Mouse (Mus musculus): ENCODE measurements around the gene Nf1. TPM values are rescaled to one million over a fixed set of nuclear protein-coding genes. Genes with fewer than 3 reads are reported as not detected.

The Nf1 gene
- polyA plus RNA-seq, 1 experiment from 2014 or later, result 7.9 TPM

GRCm38 (mm10) chr11:79523560-79524309 lies 184.2 kb downstream of the Nf1 start, which contains the start of gene Evi2b:
Gene Evi2b, minus strand, starts transcription at chr11:79523762.
- Histone ChIP-seq H3K36me3 (peaks cover 27% of the 10 kb centered on the region), H3K9me3 (no peaks in the 10 kb centered on the region), H3K4me1 (no peaks in the 10 kb centered on the region), H3K9ac (no peak within 1 kb of the TSS), H3K27ac (no peak within 1 kb of the TSS), H3K27me3 (no peaks in the 10 kb centered on the region), H3K4me3 (no peak within 1 kb of the TSS), H3K4me2 (replicated peaks) (no peak within 1 kb of the TSS)
- whole genome bisulfite sequencing, result 81% methylated on average over 10 of the region's 10 CpGs
- no peak for ATAC-seq (ENCODE audit: low FRiP score, low read depth)

DNA sequence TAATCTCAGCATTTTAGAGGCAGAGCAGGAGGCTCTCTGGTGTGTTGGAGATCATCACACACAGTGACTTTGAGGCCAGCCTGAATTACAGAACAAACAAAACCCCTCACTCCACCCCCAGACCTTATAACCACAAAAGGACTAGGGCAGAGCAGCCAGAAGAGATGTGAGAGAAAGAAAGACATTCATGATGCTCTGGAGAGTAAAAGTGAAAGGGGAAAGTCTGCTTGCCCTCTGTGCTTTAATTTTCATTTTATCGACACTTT lies 184.8 kb downstream of the Nf1 start:
- peaks cover 28% of the 10 kb centered on the region for H3K36me3 ChIP-seq

GRCm38 (mm10) chr11:79526549-79526948 lies 187.1 kb downstream of the Nf1 start:
- Histone ChIP-seq H3K4me1 (no peaks in the 10 kb centered on the region), H3K4me3 (no peak overlapping the region), H3K4me2 (replicated peaks) (no peak overlapping the region), H3K27ac (no peak overlapping the region), H3K9ac (no peak overlapping the region), H3K9me3 (no peaks in the 10 kb centered on the region), H3K27me3 (no peaks in the 10 kb centered on the region), H3K36me3 (peaks cover 35% of the 10 kb centered on the region)
- no peak for ATAC-seq (ENCODE audit: low FRiP score, low read depth)
- WGBS, result 93% methylated on average over 3 of the region's 3 CpGs

More for the DNA sequence above, 184.8 kb downstream of the Nf1 start:
- H3K4me1 ChIP-seq, result no peaks in the 10 kb centered on the region
- ATAC-seq (ENCODE audit: low FRiP score, low read depth), result no peak
- WGBS, result 86% methylated on average over 1 of the region's 1 CpGs
- no peaks in the 10 kb centered on the region for H3K27me3 ChIP-seq
- H3K9ac ChIP-seq, result no peak overlapping the region
- H3K9me3 ChIP-seq, result no peaks in the 10 kb centered on the region
- H3K27ac ChIP-seq, result no peak overlapping the region
- H3K4me2 ChIP-seq (replicated peaks), result no peak overlapping the region
- H3K4me3 ChIP-seq, result no peak overlapping the region

DNA sequence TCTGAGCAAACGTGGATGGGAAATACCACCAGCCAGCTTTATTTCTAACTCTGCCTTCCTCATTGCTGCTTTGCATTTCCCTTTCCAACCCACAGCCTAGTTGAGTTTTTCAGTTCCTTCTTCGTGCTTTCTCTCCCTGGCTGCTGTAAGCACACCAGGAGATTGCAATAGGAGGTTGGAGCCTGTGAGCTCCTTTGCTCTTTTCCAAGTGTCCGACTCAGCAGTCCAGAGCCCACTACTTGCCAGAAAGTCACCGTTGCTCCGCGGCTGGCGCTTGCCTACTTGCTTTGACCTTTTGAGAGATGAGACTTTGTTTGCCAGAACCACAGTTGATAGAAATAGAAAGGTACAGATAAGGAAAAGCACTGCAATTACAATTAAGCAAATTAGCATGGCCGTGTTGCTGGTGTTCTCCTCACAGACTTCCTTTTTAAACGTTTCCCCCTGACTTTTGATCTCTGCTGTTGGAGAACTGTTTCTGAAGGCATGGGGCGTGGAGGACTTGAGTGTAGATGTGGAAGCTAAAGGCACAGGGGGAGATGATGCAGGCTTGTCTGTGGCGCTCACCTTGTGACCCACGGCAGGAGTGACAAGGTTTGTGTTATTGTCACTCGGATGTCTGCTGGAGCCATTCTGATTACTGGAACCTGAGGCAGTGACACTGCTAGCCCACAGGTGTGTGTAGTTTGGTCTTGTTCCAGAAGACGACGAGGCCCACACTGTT lies 187.7 kb downstream of the Nf1 start:
- H3K27me3 ChIP-seq, result no peaks in the 10 kb centered on the region
- peaks cover 39% of the 10 kb centered on the region for H3K36me3 ChIP-seq
- no peak overlapping the region for H3K27ac ChIP-seq
- H3K4me1 ChIP-seq, result no peaks in the 10 kb centered on the region
- no peak overlapping the region for H3K4me2 ChIP-seq (replicated peaks)
- H3K9ac ChIP-seq, result no peak overlapping the region
- 81% methylated on average over 15 of the region's 15 CpGs for WGBS
- H3K4me3 ChIP-seq, result no peak overlapping the region
- no peak for ATAC-seq (ENCODE audit: low FRiP score, low read depth)
- no peaks in the 10 kb centered on the region for H3K9me3 ChIP-seq

DNA sequence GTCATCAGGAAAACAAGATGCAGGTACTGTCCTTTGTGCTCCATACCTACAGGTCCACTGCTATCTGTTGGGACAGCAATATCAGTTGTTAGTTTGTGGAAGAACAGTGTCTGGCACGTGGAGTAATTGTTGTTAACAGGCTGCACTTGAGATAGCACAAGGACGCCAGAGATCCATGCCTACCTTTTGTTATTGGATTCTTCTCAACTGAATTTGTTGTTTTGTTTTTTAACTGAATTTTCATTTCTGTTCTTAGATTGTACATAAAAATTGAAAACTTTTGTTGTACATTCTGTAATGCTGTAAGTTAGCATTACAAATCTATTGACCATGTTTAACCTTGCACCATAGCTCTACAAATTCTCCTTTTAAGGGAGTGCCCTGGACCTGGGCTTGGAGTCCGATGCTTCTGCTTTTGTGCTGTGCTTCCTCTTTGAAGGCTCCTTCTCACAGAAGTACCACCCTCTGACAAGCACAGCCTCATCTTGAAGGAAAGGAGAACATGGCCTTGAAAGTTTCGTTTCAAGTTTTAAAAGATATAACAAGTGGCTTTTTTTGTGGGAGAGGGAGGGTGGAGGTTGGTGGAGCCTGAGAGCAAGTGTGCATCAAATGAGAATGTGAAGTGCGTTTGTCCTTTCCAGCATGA lies 188.4 kb downstream of the Nf1 start:
- Histone ChIP-seq H3K36me3 (peaks cover 43% of the 10 kb centered on the region), H3K27me3 (no peaks in the 10 kb centered on the region), H3K4me2 (replicated peaks) (no peak overlapping the region), H3K4me3 (no peak overlapping the region), H3K27ac (no peak overlapping the region), H3K9ac (no peak overlapping the region), H3K4me1 (no peaks in the 10 kb centered on the region), H3K9me3 (no peaks in the 10 kb centered on the region)
- WGBS, result 93% methylated on average over 5 of the region's 5 CpGs
- no peak for ATAC-seq (ENCODE audit: low FRiP score, low read depth)

DNA sequence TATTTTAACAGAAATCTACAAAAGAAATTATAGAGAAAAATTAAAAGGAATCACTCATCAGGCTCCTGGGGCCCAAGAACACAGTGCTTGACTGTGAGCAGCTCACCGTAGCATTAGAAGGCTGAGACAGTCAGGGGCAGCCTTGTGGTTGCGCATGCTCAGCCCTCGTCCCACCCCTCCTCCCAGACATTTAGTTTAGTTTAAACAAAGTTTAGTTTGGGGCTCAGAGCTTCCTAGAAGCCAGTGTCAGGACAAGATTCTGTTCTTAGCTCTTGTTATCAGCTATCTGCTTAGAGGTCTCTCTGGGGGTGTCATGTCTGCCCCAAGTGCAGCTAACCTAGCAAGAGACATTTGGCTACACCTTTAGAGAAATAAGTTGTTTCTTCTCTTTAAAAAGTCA lies 189.1 kb downstream of the Nf1 start:
- Histone ChIP-seq H3K4me2 (replicated peaks) (no peak overlapping the region), H3K27ac (no peak overlapping the region), H3K4me3 (no peak overlapping the region), H3K36me3 (peaks cover 47% of the 10 kb centered on the region), H3K27me3 (no peaks in the 10 kb centered on the region), H3K4me1 (no peaks in the 10 kb centered on the region), H3K9ac (no peak overlapping the region), H3K9me3 (no peaks in the 10 kb centered on the region)
- 91% methylated on average over 3 of the region's 3 CpGs for WGBS
- ATAC-seq (ENCODE audit: low FRiP score, low read depth), result no peak

DNA sequence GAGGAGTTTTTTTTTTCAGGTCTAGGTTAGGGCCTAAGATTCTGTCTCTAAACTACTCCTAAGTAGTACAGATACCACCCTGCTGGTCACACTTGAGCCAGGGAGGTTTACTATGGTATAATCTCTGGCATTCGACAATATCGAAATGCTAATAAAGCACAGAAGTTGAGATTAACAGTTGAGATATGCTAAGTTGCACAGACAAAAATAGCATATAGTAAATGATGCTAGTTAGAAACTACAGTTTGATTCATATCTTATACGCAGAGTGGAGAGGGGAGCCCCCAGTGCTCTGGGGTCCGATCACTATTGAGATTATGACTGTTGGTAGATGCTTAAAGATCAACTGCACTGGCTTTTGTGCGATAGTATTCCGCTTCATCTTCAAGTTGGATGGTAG lies 189.7 kb downstream of the Nf1 start:
- H3K27me3 ChIP-seq, result no peaks in the 10 kb centered on the region
- H3K27ac ChIP-seq, result no peak overlapping the region
- no peak overlapping the region for H3K4me2 ChIP-seq (replicated peaks)
- peaks cover 4% of the 10 kb centered on the region for H3K4me1 ChIP-seq
- no peak for ATAC-seq (ENCODE audit: low FRiP score, low read depth)
- no peak overlapping the region for H3K4me3 ChIP-seq
- peaks cover 49% of the 10 kb centered on the region for H3K36me3 ChIP-seq
- 96% methylated on average over 6 of the region's 6 CpGs for WGBS
- H3K9ac ChIP-seq, result no peak overlapping the region
- no peaks in the 10 kb centered on the region for H3K9me3 ChIP-seq

GRCm38 (mm10) chr11:79529736-79530135 lies 190.2 kb downstream of the Nf1 start:
- no peak for ATAC-seq (ENCODE audit: low FRiP score, low read depth)
- H3K9ac ChIP-seq, result no peak overlapping the region
- H3K4me2 ChIP-seq (replicated peaks), result no peak overlapping the region
- H3K27ac ChIP-seq, result no peak overlapping the region
- H3K4me1 ChIP-seq, result peaks cover 6% of the 10 kb centered on the region
- no peaks in the 10 kb centered on the region for H3K27me3 ChIP-seq
- H3K4me3 ChIP-seq, result no peak overlapping the region
- H3K36me3 ChIP-seq, result peaks cover 49% of the 10 kb centered on the region
- no peaks in the 10 kb centered on the region for H3K9me3 ChIP-seq
- WGBS, result 96% methylated on average over 2 of the region's 2 CpGs

- no peak within 1 kb of the TSS for H3K4me2 ChIP-seq (replicated peaks)
- WGBS, result 87% methylated on average over 7 of the region's 7 CpGs
- H3K27me3 ChIP-seq, result no peaks in the 10 kb centered on the region
- H3K9ac ChIP-seq, result no peak within 1 kb of the TSS
- no peak for ATAC-seq (ENCODE audit: low FRiP score, low read depth)
- H3K27ac ChIP-seq, result no peak within 1 kb of the TSS
- H3K9me3 ChIP-seq, result no peaks in the 10 kb centered on the region
- H3K36me3 ChIP-seq, result peaks cover 45% of the 10 kb centered on the region
- H3K4me1 ChIP-seq, result peaks cover 6% of the 10 kb centered on the region
- no peak within 1 kb of the TSS for H3K4me3 ChIP-seq
Measured at GRCm38 (mm10) chr11:79530333-79530761, 190.9 kb downstream of the Nf1 start, which contains the start of the genes Evi2 and Evi2a. Gene Evi2, minus strand, starts transcription at chr11:79530589. Gene Evi2a, minus strand, starts transcription at chr11:79530609.

- WGBS, result 86% methylated on average over 11 of the region's 11 CpGs
- Histone ChIP-seq H3K36me3 (peaks cover 48% of the 10 kb centered on the region), H3K4me1 (peaks cover 6% of the 10 kb centered on the region)
Measured at GRCm38 (mm10) chr11:79530774-79531173, 191.3 kb downstream of the Nf1 start.

GRCm38 (mm10) chr11:79531485-79531884 lies 192.0 kb downstream of the Nf1 start:
- Histone ChIP-seq H3K36me3 (peaks cover 54% of the 10 kb centered on the region), H3K9ac (no peak overlapping the region), H3K9me3 (no peaks in the 10 kb centered on the region), H3K4me3 (no peak overlapping the region), H3K4me1 (peaks cover 6% of the 10 kb centered on the region), H3K27ac (no peak overlapping the region), H3K4me2 (replicated peaks) (no peak overlapping the region), H3K27me3 (no peaks in the 10 kb centered on the region)
- 85% methylated on average over 4 of the region's 4 CpGs for WGBS
- ATAC-seq (ENCODE audit: low FRiP score, low read depth), result no peak

More at GRCm38 (mm10) chr11:79530774-79531173, 191.3 kb downstream of the Nf1 start:
- Histone ChIP-seq H3K9me3 (no peaks in the 10 kb centered on the region), H3K27me3 (no peaks in the 10 kb centered on the region), H3K4me2 (replicated peaks) (no peak overlapping the region), H3K9ac (no peak overlapping the region), H3K4me3 (no peak overlapping the region), H3K27ac (no peak overlapping the region)
- no peak for ATAC-seq (ENCODE audit: low FRiP score, low read depth)

DNA sequence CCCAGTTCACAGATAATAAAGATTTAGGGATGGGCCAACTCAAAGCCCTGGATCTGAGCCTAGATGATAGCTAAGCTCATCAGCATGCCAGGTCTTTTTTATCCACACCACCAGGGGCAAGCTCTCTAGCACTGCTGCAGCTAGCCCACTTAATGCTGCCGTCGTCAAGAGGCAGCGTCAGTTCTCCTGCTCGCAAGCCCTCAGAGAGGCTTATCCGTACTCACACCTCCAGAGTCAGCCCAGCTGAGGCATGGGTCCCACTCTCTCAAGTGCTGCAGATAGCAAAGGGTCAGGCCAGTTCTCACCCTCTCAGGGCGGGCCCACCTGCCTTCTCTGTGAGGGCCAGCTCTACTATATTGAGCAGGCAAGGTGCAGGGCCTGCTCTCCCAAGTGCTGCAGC lies 193.8 kb downstream of the Nf1 start:
- no peaks in the 10 kb centered on the region for H3K27me3 ChIP-seq
- peaks cover 6% of the 10 kb centered on the region for H3K4me1 ChIP-seq
- 84% methylated on average over 6 of the region's 6 CpGs for WGBS
- no peaks in the 10 kb centered on the region for H3K9me3 ChIP-seq
- no peak overlapping the region for H3K9ac ChIP-seq
- H3K4me2 ChIP-seq (replicated peaks), result no peak overlapping the region
- ATAC-seq (ENCODE audit: low FRiP score, low read depth), result no peak
- H3K4me3 ChIP-seq, result no peak overlapping the region
- no peak overlapping the region for H3K27ac ChIP-seq
- H3K36me3 ChIP-seq, result peaks cover 59% of the 10 kb centered on the region

Measured in limb, embryonic 13.5 days (tissue).